Mouse (Mus musculus): ENCODE data around the gene Olfr16. TPM values are rescaled to one million over a fixed set of nuclear protein-coding genes. Genes with fewer than 3 reads are reported as not detected.

Gene Olfr16
- total RNA-seq, 1 experiment, result not detected

DNA sequence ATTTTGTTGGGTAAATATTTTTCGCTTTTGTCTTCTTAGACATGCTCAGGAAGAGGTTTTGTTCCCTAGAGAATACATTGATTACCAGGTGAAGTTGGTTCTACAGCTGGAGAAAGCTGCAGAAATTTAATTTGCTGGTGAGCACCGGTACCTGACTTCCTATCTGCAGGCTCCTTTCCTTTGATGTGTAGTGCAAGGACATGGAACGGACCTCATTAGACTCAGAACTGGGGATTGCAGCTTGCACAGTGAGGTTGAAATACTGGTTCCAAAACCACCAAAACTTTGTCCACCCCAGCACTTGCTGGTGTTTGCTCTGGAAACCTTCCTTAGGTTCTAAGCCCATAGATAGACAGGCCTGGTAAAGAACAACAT, 40.4 kb downstream of the Olfr16 start:
- in situ Hi-C loops (cut with MboI; ENCODE audit: low sequenced_read_pairs in 2 of 2, unreplicated experiment in 2 of 2), result no loop called here

More for the DNA sequence above, 40.4 kb downstream of the Olfr16 start:
- TF ChIP-seq CHD2 (IDR thresholded peaks at IDR 0.05; ENCODE audit: low read depth, low read length) (no peak), ZC3H11A (IDR thresholded peaks at IDR 0.05; ENCODE audit: borderline replicate concordance, low read depth, low read length) (no peak), HCFC1 (IDR thresholded peaks at IDR 0.05; ENCODE audit: borderline replicate concordance, insufficient read depth, low read length) (no peak), MAFK (IDR thresholded peaks at IDR 0.05; ENCODE audit: insufficient read depth, low read depth, low read length) (no peak), ZNF384 (IDR thresholded peaks at IDR 0.05; ENCODE audit: low read depth, low read length) (no peak)
- Histone ChIP-seq H3K36me3 (ENCODE audit: control insufficient read depth, insufficient read depth, low read length, poor library complexity, severe bottlenecking) (no peaks in the 10 kb centered on the region), H3K27ac (ENCODE audit: insufficient read depth, low read depth, low read length, poor library complexity, severe bottlenecking) (no peak overlapping the region), H3K4me1 (ENCODE audit: control insufficient read depth in 2 of 2, insufficient read depth in 2 of 2, low read length in 2 of 2, poor library complexity in 1 of 2) (no peaks in the 10 kb centered on the region), H3K4me3 (ENCODE audit: insufficient read depth in 1 of 2, low read depth in 1 of 2, low read length in 2 of 2, poor library complexity in 1 of 2, severe bottlenecking in 1 of 2) (no peak overlapping the region), H3K9ac (ENCODE audit: insufficient read depth, low read depth, low read length, poor library complexity, severe bottlenecking) (no peak overlapping the region), H3K9me3 (ENCODE audit: control insufficient read depth, insufficient read depth, low read depth, low read length) (no peaks in the 10 kb centered on the region)
- no peak for DNase-seq (ENCODE audit: low read depth, low spot score)

Other genes with a start within 250 kb of the Olfr16 start
- gene Apcs, start 55.4 kb upstream of the Olfr16 start, total RNA-seq (2012; rRNA removed), result not detected in 2 replicates
- not detected in 2 replicates for gene Olfr1408, start 187.0 kb downstream of the Olfr16 start, total RNA-seq (2012; rRNA removed)
- not detected in 2 replicates for gene Olfr1406, start 240.2 kb downstream of the Olfr16 start, total RNA-seq (2012; rRNA removed)
- not detected in 2 replicates for gene Olfr218, start 247.4 kb downstream of the Olfr16 start, total RNA-seq (2012; rRNA removed)

All from ES-E14 (cell line).